Mouse (Mus musculus): ENCODE data around the gene Copg2.

Copg2 gene

GRCm38 (mm10) chr6:30732571-30733130 is 163.9 kb downstream of the Copg2 start:
- no peak for DNase-seq

GRCm38 (mm10) chr6:30730301-30730971 is 166.2 kb downstream of the Copg2 start:
- no peak for DNase-seq

GRCm38 (mm10) chr6:30723331-30723730 is 173.3 kb downstream of the Copg2 start, which contains the start of gene Mest:
Gene Mest, plus strand, starts transcription at chr6:30723547.
- no peak for DNase-seq

GRCm38 (mm10) chr6:30722385-30723164 is 174.0 kb downstream of the Copg2 start:
- DNase-seq = no peak

GRCm38 (mm10) chr6:30716796-30717195 is 179.8 kb downstream of the Copg2 start:
- DNase-seq = no peak

GRCm38 (mm10) chr6:30714891-30715471 is 181.6 kb downstream of the Copg2 start:
- DNase-seq = no peak

GRCm38 (mm10) chr6:30713896-30714295 is 182.7 kb downstream of the Copg2 start:
- DNase-seq = no peak

- DNase-seq = no peak
Measured at GRCm38 (mm10) chr6:30713455-30713854, 183.1 kb downstream of the Copg2 start.

GRCm38 (mm10) chr6:30712484-30712883 is 184.1 kb downstream of the Copg2 start:
- no peak for DNase-seq

- DNase-seq = no peak
Measured at GRCm38 (mm10) chr6:30711365-30711763, 185.2 kb downstream of the Copg2 start.

GRCm38 (mm10) chr6:30710371-30711364 is 185.9 kb downstream of the Copg2 start:
- DNase-seq = no peak

GRCm38 (mm10) chr6:30709115-30709514 is 187.5 kb downstream of the Copg2 start:
- DNase-seq = no peak

- DNase-seq = no peak
Measured at GRCm38 (mm10) chr6:30703977-30704602, 192.5 kb downstream of the Copg2 start.

GRCm38 (mm10) chr6:30703476-30703875 is 193.1 kb downstream of the Copg2 start:
- no peak for DNase-seq

- no peak for DNase-seq
Measured at GRCm38 (mm10) chr6:30702881-30703280, 193.7 kb downstream of the Copg2 start.

GRCm38 (mm10) chr6:30700182-30700581 is 196.4 kb downstream of the Copg2 start:
- DNase-seq = no peak

- DNase-seq = no peak
Measured at GRCm38 (mm10) chr6:30698036-30698435, 198.6 kb downstream of the Copg2 start.
